Mouse (Mus musculus): ENCODE measurements at regions not wholly inside any gene's neighbourhood (a gene's known extent, or its start where the extent isn't known, plus 50 kb on each side); places are given as distances from the start of the nearest gene placed in this dataset.

DNA sequence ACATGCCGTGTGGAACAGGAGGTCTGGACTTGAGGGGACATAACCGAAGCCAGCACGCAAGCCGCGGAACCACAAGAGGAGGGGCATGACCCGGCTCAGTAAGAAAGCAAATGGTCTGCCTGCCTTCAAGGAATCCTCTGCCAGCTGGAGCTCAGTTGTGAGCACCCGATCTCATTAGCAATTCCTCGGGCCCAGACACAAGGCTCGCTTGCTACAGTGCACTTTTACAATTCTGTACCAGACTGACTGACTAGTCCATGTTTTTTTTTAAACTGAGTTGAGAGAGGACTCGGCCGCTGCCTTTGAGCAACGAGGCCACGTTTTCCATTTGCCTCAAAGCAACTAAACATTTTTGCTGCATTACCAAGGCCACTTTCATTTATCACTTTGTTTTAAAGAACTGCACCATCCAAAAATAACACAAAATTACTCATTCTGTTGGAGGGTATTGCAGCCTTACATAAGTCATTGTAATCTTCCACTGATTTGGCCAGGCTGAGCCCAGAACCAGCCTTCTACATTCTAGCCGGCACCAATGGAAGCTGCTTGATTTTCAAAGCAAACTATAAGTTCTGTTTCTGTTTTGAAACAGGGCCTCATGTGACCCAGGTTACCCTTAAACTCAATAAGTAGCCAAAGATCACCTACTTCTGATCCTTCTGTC is 245.9 kb upstream of the Tsc22d2 start:
- peaks cover 2% of the 10 kb centered on the region; the same call in 1 of the 2 replicates for H3K4me1 ChIP-seq (ENCODE audit: control insufficient read depth, insufficient read depth, insufficient read length, low read length)
- H3K27ac ChIP-seq (ENCODE audit: insufficient read depth, low read depth, low read length), result 0 out of 2 replicates have a peak overlapping the region, but pooled peaks have one; percentile 7
- TF ChIP-seq POLR2A (IDR thresholded peaks at IDR 0.05; ENCODE audit: low read depth, low read length) (no peak), CTCF (IDR thresholded peaks at IDR 0.05; ENCODE audit: extremely low read depth, insufficient read length, insufficient replicate concordance, low read depth, low read length) (no peak)
- 72% methylated on average over 14 of the region's 14 CpGs for WGBS
- no peak overlapping the region for H3K4me3 ChIP-seq (ENCODE audit: low read depth, low read length)
- no peaks in the 10 kb centered on the region; the same call in 1 of the 2 replicates for H3K27me3 ChIP-seq (ENCODE audit: control insufficient read depth, insufficient read depth, low read length)
- H3K36me3 ChIP-seq (ENCODE audit: control insufficient read depth, insufficient read depth, low read length), result no peaks in the 10 kb centered on the region

DNA sequence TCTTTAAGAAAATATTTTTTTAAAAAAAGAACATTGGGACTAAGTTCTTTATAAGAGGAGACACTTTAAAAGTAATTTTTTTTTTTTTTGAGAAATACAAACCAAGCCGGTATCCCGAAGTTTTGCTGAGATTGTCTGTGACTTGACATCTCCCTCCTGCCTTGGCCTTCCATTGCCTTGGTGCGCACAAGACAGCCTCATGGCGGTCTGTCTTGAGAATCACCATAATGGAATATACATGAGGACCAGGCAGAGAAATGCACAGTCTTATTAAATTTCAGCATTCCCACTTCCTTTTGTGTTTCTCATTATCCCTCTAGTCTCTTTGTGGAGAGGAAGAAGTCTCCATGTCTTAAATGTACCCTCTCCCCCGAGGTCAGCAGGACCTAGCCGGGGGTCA is 244.7 kb upstream of the Tsc22d2 start:
- H3K27me3 ChIP-seq (ENCODE audit: control insufficient read depth, insufficient read depth, low read length), result no peaks in the 10 kb centered on the region; the same call in 1 of the 2 replicates
- no peak for TF ChIP-seq CTCF (IDR thresholded peaks at IDR 0.05; ENCODE audit: extremely low read depth, insufficient read length, insufficient replicate concordance, low read depth, low read length)
- TF ChIP-seq POLR2A (IDR thresholded peaks at IDR 0.05; ENCODE audit: low read depth, low read length), result no peak
- H3K4me1 ChIP-seq (ENCODE audit: control insufficient read depth, insufficient read depth, insufficient read length, low read length), result no peaks in the 10 kb centered on the region
- 90% methylated on average over 6 of the region's 6 CpGs for WGBS
- H3K27ac ChIP-seq (ENCODE audit: insufficient read depth, low read depth, low read length), result no peak overlapping the region
- H3K36me3 ChIP-seq (ENCODE audit: control insufficient read depth, insufficient read depth, low read length), result no peaks in the 10 kb centered on the region
- no peak overlapping the region for H3K4me3 ChIP-seq (ENCODE audit: low read depth, low read length)

DNA sequence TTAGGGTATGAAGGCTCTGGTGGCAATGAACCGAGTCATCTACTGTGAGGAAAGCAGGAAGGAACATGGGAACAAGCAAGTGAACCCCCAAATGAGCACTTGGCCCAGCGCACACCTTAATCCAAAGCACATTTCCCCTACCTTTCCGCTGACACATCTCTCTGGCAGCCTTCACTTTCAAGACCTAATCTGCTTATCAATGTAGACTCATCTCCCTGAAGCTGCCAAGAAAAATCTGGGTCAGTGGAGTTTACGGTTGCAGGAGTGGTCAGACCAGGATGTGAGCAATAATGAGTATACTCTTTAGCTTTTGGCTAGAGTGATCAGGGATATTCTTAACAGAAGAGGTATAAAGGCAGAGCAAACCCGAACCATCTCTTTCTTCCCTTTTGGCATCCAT is 242.4 kb upstream of the Tsc22d2 start:
- H3K27ac ChIP-seq (ENCODE audit: insufficient read depth, low read depth, low read length), result no peak overlapping the region
- 64% methylated on average over 5 of the region's 5 CpGs for WGBS
- H3K4me3 ChIP-seq (ENCODE audit: low read depth, low read length), result no peak overlapping the region
- H3K4me1 ChIP-seq (ENCODE audit: control insufficient read depth, insufficient read depth, insufficient read length, low read length), result no peaks in the 10 kb centered on the region
- no peak for TF ChIP-seq CTCF (IDR thresholded peaks at IDR 0.05; ENCODE audit: extremely low read depth, insufficient read length, insufficient replicate concordance, low read depth, low read length)
- TF ChIP-seq POLR2A (IDR thresholded peaks at IDR 0.05; ENCODE audit: low read depth, low read length), result no peak
- H3K36me3 ChIP-seq (ENCODE audit: control insufficient read depth, insufficient read depth, low read length), result no peaks in the 10 kb centered on the region
- no peaks in the 10 kb centered on the region; the same call in 1 of the 2 replicates for H3K27me3 ChIP-seq (ENCODE audit: control insufficient read depth, insufficient read depth, low read length)

DNA sequence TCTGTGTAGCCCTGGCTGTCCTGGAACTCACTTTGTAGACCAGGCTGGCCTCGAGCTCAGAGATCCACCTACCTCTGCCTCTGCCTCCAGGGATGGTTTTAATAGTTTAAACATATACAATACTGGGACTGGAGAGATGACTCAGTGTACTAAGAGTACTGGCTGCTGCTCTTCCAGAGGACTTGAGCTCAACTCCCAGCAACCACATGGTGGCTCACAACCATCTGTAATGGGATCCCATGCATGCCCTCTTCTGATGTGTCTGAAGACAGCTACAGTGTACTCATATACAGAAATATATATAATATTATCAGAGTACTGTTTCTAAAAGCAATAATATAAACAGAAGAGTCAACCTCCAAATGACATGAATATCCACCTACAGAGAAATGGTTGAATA is 240.7 kb upstream of the Tsc22d2 start:
- Histone ChIP-seq H3K36me3 (ENCODE audit: control insufficient read depth, insufficient read depth, low read length) (no peaks in the 10 kb centered on the region), H3K4me1 (ENCODE audit: control insufficient read depth, insufficient read depth, insufficient read length, low read length) (no peaks in the 10 kb centered on the region), H3K27me3 (ENCODE audit: control insufficient read depth, insufficient read depth, low read length) (no peaks in the 10 kb centered on the region; the same call in 1 of the 2 replicates), H3K27ac (ENCODE audit: insufficient read depth, low read depth, low read length) (no peak overlapping the region), H3K4me3 (ENCODE audit: low read depth, low read length) (no peak overlapping the region)
- TF ChIP-seq POLR2A (IDR thresholded peaks at IDR 0.05; ENCODE audit: low read depth, low read length), result no peak
- no peak for TF ChIP-seq CTCF (IDR thresholded peaks at IDR 0.05; ENCODE audit: extremely low read depth, insufficient read length, insufficient replicate concordance, low read depth, low read length)
- 58% methylated on average over 1 of the region's 1 CpGs for WGBS

DNA sequence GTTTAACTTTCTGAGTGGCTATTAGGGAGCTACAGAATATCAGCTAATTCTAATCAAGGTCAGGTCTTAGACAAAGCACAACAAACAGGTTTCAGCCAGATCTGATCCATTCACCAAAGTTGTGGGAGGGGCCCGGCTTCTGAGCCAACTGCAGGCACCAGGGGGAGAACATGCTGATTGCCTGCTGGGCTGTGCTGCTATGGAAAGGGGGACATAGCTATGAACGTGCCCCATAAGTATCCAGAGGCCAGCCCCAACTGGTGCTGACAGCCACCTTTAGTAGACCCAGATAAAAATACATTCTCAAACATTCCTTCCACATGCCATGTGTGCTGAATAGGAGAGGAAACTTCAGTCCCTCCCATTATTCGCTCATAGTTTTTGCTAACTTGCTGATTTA is 232.8 kb upstream of the Tsc22d2 start:
- Histone ChIP-seq H3K27me3 (ENCODE audit: control insufficient read depth, insufficient read depth, low read length) (no peaks in the 10 kb centered on the region), H3K4me1 (ENCODE audit: control insufficient read depth, insufficient read depth, insufficient read length, low read length) (no peaks in the 10 kb centered on the region), H3K27ac (ENCODE audit: insufficient read depth, low read depth, low read length) (no peak overlapping the region), H3K36me3 (ENCODE audit: control insufficient read depth, insufficient read depth, low read length) (no peaks in the 10 kb centered on the region), H3K4me3 (ENCODE audit: low read depth, low read length) (no peak overlapping the region)
- TF ChIP-seq POLR2A (IDR thresholded peaks at IDR 0.05; ENCODE audit: low read depth, low read length) (no peak), CTCF (IDR thresholded peaks at IDR 0.05; ENCODE audit: extremely low read depth, insufficient read length, insufficient replicate concordance, low read depth, low read length) (no peak)
- 47% methylated on average over 3 of the region's 3 CpGs for WGBS

DNA sequence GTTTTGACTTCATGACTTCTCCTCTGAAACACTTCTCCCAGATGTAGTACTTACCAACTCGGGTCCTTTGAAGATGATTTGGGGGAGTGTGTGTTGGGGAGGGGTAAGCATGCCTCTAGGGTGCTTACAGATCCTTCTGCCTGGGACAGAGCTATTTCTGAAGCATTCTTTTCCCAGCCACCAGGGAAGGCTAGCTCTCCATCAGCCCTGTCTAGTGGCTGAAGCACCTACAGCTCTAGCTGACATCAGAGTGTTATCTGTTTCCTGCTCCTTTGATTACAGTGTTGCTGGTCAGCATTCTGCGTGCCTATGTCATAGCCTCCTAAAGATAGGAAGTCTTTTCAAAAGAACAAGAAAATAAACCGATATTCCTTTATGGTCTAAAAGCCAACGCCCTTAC is 232.2 kb upstream of the Tsc22d2 start:
- H3K4me1 ChIP-seq (ENCODE audit: control insufficient read depth, insufficient read depth, insufficient read length, low read length), result no peaks in the 10 kb centered on the region
- no peak overlapping the region for H3K27ac ChIP-seq (ENCODE audit: insufficient read depth, low read depth, low read length)
- no peak for TF ChIP-seq CTCF (IDR thresholded peaks at IDR 0.05; ENCODE audit: extremely low read depth, insufficient read length, insufficient replicate concordance, low read depth, low read length)
- H3K4me3 ChIP-seq (ENCODE audit: low read depth, low read length), result no peak overlapping the region
- H3K27me3 ChIP-seq (ENCODE audit: control insufficient read depth, insufficient read depth, low read length), result no peaks in the 10 kb centered on the region
- 36% methylated on average over 4 of the region's 4 CpGs for WGBS
- no peaks in the 10 kb centered on the region for H3K36me3 ChIP-seq (ENCODE audit: control insufficient read depth, insufficient read depth, low read length)

DNA sequence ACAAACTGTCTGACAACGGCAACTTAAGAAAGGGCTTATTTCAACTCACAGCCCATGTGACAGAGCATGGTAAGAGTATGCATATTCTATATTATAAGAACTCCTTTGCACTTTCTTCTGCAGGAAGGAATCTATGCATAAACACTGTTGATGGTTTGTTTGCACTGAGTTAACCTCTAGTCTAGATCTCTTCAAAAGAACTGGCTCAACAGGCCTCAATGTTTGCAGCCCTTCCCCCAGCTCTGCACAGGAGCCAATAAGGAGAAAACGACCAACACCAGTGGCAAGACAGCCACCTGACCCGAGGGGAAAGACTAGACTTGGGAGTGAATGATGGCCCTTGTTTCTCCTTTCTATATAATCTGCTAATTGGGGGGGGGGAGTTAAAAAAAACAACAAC is 231.2 kb upstream of the Tsc22d2 start:
- TF ChIP-seq CTCF (IDR thresholded peaks at IDR 0.05; ENCODE audit: extremely low read depth, insufficient read length, insufficient replicate concordance, low read depth, low read length) (no peak), POLR2A (IDR thresholded peaks at IDR 0.05; ENCODE audit: low read depth, low read length) (no peak)
- H3K36me3 ChIP-seq (ENCODE audit: control insufficient read depth, insufficient read depth, low read length), result no peaks in the 10 kb centered on the region
- H3K4me1 ChIP-seq (ENCODE audit: control insufficient read depth, insufficient read depth, insufficient read length, low read length), result no peaks in the 10 kb centered on the region
- no peak overlapping the region for H3K27ac ChIP-seq (ENCODE audit: insufficient read depth, low read depth, low read length)
- no peaks in the 10 kb centered on the region for H3K27me3 ChIP-seq (ENCODE audit: control insufficient read depth, insufficient read depth, low read length)
- H3K4me3 ChIP-seq (ENCODE audit: low read depth, low read length), result no peak overlapping the region
- 32% methylated on average over 3 of the region's 3 CpGs for WGBS

Data from small intestine, adult 2 months (tissue).